ENCODE assay signal across 15 mouse cellular contexts in genomic region chr3:69233552-69234189, GRCm38 (mm10). TPM values are rescaled to one million over a fixed set of nuclear protein-coding genes. Genes with fewer than 3 reads are reported as not detected.
"Had no signal": no experiment of that assay in that cellular context is flagged by ENCODE, and none has a peak within 500 bp of the region (broad histone marks: within the 10 kb centered on the region; RNA-seq: fewer than 3 reads in every experiment).

No protein-coding gene starts in this region.

RNA-seq across cellular contexts. Expression of gene Arl14, which starts 11.5 kb away (rescaled TPM):
- polyA plus RNA-seq: gonadal fat pad, adult 2 months; heart, embryonic 10.5 days; heart, embryonic 12.5 days; heart, embryonic 14.5 days; heart, embryonic 16.5 days; hindbrain, embryonic 10.5 days; hindbrain, embryonic 12.5 days; hindbrain, embryonic 14.5 days; hindbrain, embryonic 16.5 days; inflammation-experienced regulatory T-cells, adult 6 months; kidney, embryonic 14.5 days; limb, embryonic 10.5 days; limb, embryonic 12.5 days; limb, embryonic 14.5 days; liver, embryonic 11.5 days had no signal
